Mouse (Mus musculus) CH12.LX (cell line): ENCODE results near the gene Sept12.

Experiments
- BHLHE40 ChIP-seq: IDR thresholded peaks from 2 replicates; pipeline ENCODE4 v1.6.1; 2011; ENCODE audit warnings: mild to moderate bottlenecking, low read depth, low read length, improper control_type of control experiment
- CTCF ChIP-seq, 2 experiments: IDR thresholded peaks in 1 of 2; conservative IDR thresholded peaks in 1 of 2; 2 replicates each; pipeline ENCODE4 v1.5.1; 2011 to 2012; ENCODE audit warnings: low read depth in 2 of 2, low read length in 2 of 2, improper control_type of control experiment in 1 of 2, inconsistent platforms in 1 of 2, mild to moderate bottlenecking in 1 of 2, moderate library complexity in 1 of 2
- EP300 ChIP-seq: IDR thresholded peaks from 2 replicates; pipeline ENCODE4 v1.6.1; 2011; ENCODE audit warnings: low read length, improper control_type of control experiment
- HCFC1 ChIP-seq: IDR thresholded peaks from 2 replicates; pipeline ENCODE4 v1.6.1; 2012; ENCODE audit warnings: low read depth, mild to moderate bottlenecking, inconsistent platforms, low read length, improper control_type of control experiment
- JUN ChIP-seq: IDR thresholded peaks from 2 replicates; pipeline ENCODE4 v1.6.1; 2011; ENCODE audit warnings: low read depth, mild to moderate bottlenecking, low read length, improper control_type of control experiment, moderate library complexity; ENCODE audit not compliant: insufficient read depth
- JUND ChIP-seq: conservative IDR thresholded peaks from 2 replicates; pipeline ENCODE4 v1.6.1; 2011; ENCODE audit warnings: low read depth, low read length, improper control_type of control experiment
- MXI1 ChIP-seq: IDR thresholded peaks from 2 replicates; pipeline ENCODE4 v1.6.1; 2011; ENCODE audit warnings: mild to moderate bottlenecking, low read depth, low read length, improper control_type of control experiment
- POLR2A ChIP-seq: IDR thresholded peaks from 2 replicates; pipeline ENCODE4 v1.6.1; 2011; ENCODE audit warnings: low read depth, mild to moderate bottlenecking, improper control_type of control experiment, low read length
- POLR2AphosphoS2 ChIP-seq: IDR thresholded peaks from 2 replicates; pipeline ENCODE4 v1.6.1; 2011; ENCODE audit warnings: low read depth, low read length, improper control_type of control experiment
- RCOR1 ChIP-seq: conservative IDR thresholded peaks from 2 replicates; pipeline ENCODE4 v1.6.1; 2012; ENCODE audit warnings: low read depth, mild to moderate bottlenecking, inconsistent platforms, low read length, improper control_type of control experiment
- SMC3 ChIP-seq: IDR thresholded peaks from 2 replicates; pipeline ENCODE4 v1.6.1; 2011; ENCODE audit warnings: low read depth, low read length, improper control_type of control experiment
- USF1 ChIP-seq: IDR thresholded peaks from 2 replicates; pipeline ENCODE4 v1.6.1; 2014; ENCODE audit warnings: low read depth, mild to moderate bottlenecking, inconsistent platforms, low read length, improper control_type of control experiment
- ZC3H11A ChIP-seq: IDR thresholded peaks from 2 replicates; pipeline ENCODE4 v1.6.1; 2012; ENCODE audit warnings: low read depth, mild to moderate bottlenecking, inconsistent platforms, low read length, improper control_type of control experiment
- ZMIZ1 ChIP-seq: IDR thresholded peaks from 2 replicates; pipeline ENCODE4 v1.6.1; 2012; ENCODE audit warnings: low read depth, mild to moderate bottlenecking, inconsistent platforms, low read length, improper control_type of control experiment

DNA sequence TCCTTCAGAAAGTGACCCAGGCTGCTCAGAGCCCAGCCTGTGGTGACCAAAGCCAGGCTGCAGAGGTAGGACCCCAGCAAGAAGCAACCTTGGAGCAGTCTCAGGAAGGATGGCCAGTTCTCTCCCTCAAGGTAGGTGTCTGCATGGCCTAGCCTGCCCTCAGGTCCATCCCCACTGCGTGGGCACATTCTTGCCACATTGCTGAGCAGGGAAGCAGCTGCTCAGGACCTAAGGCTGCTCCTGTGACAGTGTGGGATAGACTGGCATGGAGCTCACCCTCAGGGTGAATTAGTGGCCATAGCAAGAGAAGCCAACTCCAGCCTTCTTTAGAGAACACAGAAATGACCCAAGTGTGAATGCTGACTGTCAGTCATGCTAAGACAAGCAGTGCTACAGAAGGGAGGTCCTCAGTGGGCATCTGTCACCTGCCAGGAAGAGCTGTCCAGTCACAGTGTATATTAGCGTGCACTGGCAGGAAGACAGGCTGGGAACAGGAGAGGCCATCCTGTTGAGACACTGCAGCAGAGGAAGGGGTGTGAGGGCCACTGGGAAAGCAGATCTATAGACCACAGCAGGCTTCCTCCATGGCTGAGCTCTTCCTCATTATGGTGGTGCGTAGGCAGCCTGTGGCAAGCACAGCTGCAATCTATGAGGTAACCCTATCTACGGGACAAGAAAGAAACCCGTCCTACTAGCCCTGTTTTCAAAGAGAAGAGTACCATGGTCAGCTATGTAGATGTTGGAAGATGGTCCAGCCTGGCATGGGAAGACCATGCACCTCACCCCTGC, 28.4 kb downstream of the Sept12 start:
- TF ChIP-seq ZMIZ1 = no peak
- no peak for TF ChIP-seq SMC3
- no peak for TF ChIP-seq CTCF (conservative IDR thresholded peaks at IDR 0.05 in 1 of 2, IDR thresholded peaks at IDR 0.05 in 1 of 2; ENCODE audit: low read depth in 2 of 2, low read length in 2 of 2)
- no peak for TF ChIP-seq RCOR1
- no peak for TF ChIP-seq EP300
- TF ChIP-seq BHLHE40 = no peak
- no peak for TF ChIP-seq ZC3H11A
- no peak for TF ChIP-seq HCFC1
- no peak for TF ChIP-seq MXI1
- no peak for TF ChIP-seq POLR2AphosphoS2
- no peak for TF ChIP-seq POLR2A
- no peak for TF ChIP-seq JUN
- TF ChIP-seq JUND = no peak
- TF ChIP-seq USF1 = no peak
